Mouse (Mus musculus): Measurements from ENCODE around the gene Rtcb.

GRCm38 (mm10) chr10:85992412-85992811, 34.8 kb upstream of the Rtcb start:
- TF ChIP-seq CTCF (IDR thresholded peaks at IDR 0.05; ENCODE audit: low read depth) (no peak), EP300 (IDR thresholded peaks at IDR 0.05; ENCODE audit: low read depth) (no peak)
